Mouse (Mus musculus): ENCODE data around the gene Ncor2.
"Not testable (repeated sequence)": the region's sequence is repeated elsewhere in the genome, so short reads cannot be mapped to it uniquely, and the experiment has no call there.

The Ncor2 gene

DNA sequence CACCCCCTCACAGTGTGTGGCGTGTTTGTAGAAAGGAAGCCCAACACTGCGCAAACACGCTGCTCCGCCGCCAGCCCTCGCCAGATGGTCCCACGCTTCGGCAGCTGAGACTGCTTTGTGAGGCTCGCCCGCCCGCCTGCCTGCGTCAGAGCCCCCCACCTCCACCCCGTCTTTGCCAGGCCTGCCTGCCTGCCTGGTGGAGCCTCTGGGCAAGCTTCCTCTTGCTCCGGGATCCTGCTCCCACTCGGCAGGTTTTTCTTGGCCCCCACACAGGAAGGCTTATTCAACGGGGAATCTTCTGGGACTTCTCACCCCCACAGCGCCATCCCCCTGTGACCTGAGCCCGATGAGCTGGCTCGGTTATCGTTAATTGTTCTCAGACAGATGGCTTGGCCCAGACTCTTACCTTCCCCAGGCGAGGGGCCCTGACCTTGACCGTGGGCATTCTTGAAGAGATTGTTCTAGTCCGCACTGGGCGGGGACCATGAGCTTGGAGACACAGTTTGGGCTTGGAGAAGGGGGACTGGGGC lies 37.0 kb upstream of the Ncor2 start:
- H3K4me3 ChIP-seq (replicated peaks; ENCODE audit: low read length): peak overlapping the region; percentile 61
- TF ChIP-seq CTCF (conservative IDR thresholded peaks at IDR 0.05; ENCODE audit: low read length) (no peak), NANOG (IDR thresholded peaks at IDR 0.05; ENCODE audit: borderline replicate concordance, low read length) (no peak), POU5F1 (IDR thresholded peaks at IDR 0.05; ENCODE audit: borderline replicate concordance, low read length) (no peak)
- no peaks in the 10 kb centered on the region for H3K9me3 ChIP-seq (ENCODE audit: low read length)
- no peaks in the 10 kb centered on the region for H3K36me3 ChIP-seq (ENCODE audit: insufficient read depth, low read length)
- peaks cover 57% of the 10 kb centered on the region for H3K27me3 ChIP-seq (ENCODE audit: insufficient read depth, low read length)
- H3K4me1 ChIP-seq (replicated peaks; ENCODE audit: low read depth, low read length): peaks cover 16% of the 10 kb centered on the region

DNA sequence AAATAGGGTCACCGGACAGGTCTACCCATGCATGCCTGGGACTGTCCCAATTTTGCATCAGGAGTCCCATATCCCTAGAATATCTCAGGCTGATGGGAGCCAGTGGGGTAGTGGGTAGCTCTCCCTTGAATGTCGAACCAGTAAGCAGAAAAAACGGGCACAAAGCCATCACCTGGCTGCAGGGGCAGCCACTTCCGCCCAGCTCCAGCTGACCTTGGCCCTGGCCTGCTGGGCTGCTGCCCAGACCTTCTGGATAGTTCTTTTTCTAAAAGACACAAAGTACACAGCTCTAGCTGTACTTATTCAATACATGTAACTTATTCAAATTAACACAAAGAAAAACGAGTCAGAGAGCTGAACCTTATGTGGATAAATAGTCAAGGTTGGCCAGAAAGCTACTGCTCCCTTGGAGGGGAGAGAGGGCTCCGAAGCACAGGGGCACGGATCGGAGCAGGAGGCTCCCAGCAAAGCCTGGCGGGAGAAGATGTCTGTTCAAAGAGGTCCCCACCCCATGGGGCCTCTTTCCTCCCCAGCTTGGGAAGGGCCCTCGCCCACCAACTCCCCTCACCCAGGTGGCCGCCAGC lies 36.4 kb upstream of the Ncor2 start:
- Histone ChIP-seq H3K27me3 (ENCODE audit: insufficient read depth, low read length) (peaks cover 59% of the 10 kb centered on the region), H3K36me3 (ENCODE audit: insufficient read depth, low read length) (no peaks in the 10 kb centered on the region), H3K4me1 (replicated peaks; ENCODE audit: low read depth, low read length) (peaks cover 18% of the 10 kb centered on the region), H3K9me3 (ENCODE audit: low read length) (no peaks in the 10 kb centered on the region), H3K4me3 (replicated peaks; ENCODE audit: low read length) (peak overlapping the region; percentile 61)
- TF ChIP-seq CTCF (conservative IDR thresholded peaks at IDR 0.05; ENCODE audit: low read length) (no peak), POU5F1 (IDR thresholded peaks at IDR 0.05; ENCODE audit: borderline replicate concordance, low read length) (no peak), NANOG (IDR thresholded peaks at IDR 0.05; ENCODE audit: borderline replicate concordance, low read length) (no peak)

DNA sequence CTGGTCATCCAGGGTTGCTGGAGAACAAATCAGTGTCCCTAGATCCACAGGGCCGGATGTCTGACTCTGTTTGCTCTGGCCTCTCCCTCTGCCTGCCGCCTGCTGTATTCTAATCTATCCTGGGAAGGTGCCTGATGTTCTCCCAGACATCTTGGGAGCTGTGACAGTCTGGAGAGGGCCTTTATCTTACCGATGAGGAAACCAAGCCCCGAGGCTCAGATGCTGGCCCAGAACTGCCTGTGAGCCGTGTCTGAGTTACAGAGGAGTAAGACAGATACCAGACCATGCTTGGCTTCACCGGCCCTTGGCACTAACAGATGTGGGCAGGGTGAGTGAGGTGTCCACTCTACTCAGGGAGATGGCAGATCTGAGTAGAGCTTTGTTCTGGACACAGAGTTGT lies 35.0 kb upstream of the Ncor2 start:
- Histone ChIP-seq H3K4me3 (replicated peaks; ENCODE audit: low read length) (no peak overlapping the region), H3K27me3 (ENCODE audit: insufficient read depth, low read length) (peaks cover 60% of the 10 kb centered on the region)

DNA sequence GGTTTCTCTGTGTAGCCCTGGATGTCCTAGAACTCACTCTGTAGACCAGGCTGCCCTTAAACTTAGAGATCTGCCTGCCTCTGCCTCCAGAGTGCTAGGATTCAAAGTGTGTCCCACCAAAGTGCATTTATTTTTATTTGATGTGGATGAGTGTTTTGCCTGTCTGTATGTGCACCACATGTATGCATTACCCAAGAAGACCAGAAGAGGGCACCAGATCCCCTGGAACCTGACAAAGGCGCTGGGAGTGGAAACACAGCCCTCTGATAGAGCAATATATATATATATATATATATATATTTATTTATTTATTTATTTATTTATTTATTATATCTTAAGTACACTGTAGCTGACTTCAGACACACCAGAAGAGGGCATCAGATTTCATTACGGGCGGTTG lies 25.9 kb upstream of the Ncor2 start:
- peaks cover 40% of the 10 kb centered on the region for H3K4me1 ChIP-seq (replicated peaks; ENCODE audit: low read depth, low read length)
- not testable (repeated sequence) for H3K4me3 ChIP-seq (replicated peaks; ENCODE audit: low read length); H3K36me3 ChIP-seq (ENCODE audit: insufficient read depth, low read length); H3K9me3 ChIP-seq (ENCODE audit: low read length); H3K27me3 ChIP-seq (ENCODE audit: insufficient read depth, low read length)
- TF ChIP-seq CTCF (conservative IDR thresholded peaks at IDR 0.05; ENCODE audit: low read length): peak; percentile 58

More for the DNA sequence above, 35.0 kb upstream of the Ncor2 start:
- peaks cover 23% of the 10 kb centered on the region for H3K4me1 ChIP-seq (replicated peaks; ENCODE audit: low read depth, low read length)
- H3K36me3 ChIP-seq (ENCODE audit: insufficient read depth, low read length): no peaks in the 10 kb centered on the region
- no peaks in the 10 kb centered on the region for H3K9me3 ChIP-seq (ENCODE audit: low read length)
- TF ChIP-seq POU5F1 (IDR thresholded peaks at IDR 0.05; ENCODE audit: borderline replicate concordance, low read length) (no peak), CTCF (conservative IDR thresholded peaks at IDR 0.05; ENCODE audit: low read length) (no peak), NANOG (IDR thresholded peaks at IDR 0.05; ENCODE audit: borderline replicate concordance, low read length) (no peak)

DNA sequence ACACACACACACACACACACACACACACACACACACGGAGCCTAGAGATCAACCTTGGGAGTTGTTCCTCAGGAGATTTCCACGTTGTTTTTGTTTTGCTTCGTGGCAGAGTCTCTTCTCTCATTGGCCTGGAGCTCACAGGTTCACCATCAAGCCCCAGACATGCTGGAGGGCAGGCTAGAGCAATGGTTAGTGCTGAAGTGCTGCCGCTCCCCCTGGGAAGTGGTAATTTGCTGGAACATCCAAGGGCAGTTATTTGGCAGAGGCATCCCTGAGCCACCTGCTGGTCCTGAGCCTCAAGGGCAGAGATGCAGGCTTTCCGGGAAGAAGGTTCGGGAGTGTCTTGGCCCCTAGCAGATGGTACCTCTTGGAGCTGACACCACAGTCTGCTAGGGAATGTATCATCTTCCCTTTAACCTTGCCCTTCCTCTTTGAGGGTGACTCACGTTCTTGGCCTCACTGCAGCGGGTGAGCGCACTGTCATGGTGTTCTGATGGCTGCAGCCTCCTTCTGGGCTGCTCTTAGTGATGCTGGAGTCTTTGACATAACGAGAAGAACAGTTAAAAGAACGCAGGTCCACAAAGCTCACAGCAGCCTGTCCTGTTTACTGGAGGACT lies 25.3 kb upstream of the Ncor2 start:
- Histone ChIP-seq H3K36me3 (ENCODE audit: insufficient read depth, low read length) (no peaks in the 10 kb centered on the region), H3K4me3 (replicated peaks; ENCODE audit: low read length) (no peak overlapping the region), H3K9me3 (ENCODE audit: low read length) (peaks cover 7% of the 10 kb centered on the region; the same call in 1 of the 2 replicates), H3K27me3 (ENCODE audit: insufficient read depth, low read length) (no peaks in the 10 kb centered on the region), H3K4me1 (replicated peaks; ENCODE audit: low read depth, low read length) (peaks cover 46% of the 10 kb centered on the region)
- TF ChIP-seq POU5F1 (IDR thresholded peaks at IDR 0.05; ENCODE audit: borderline replicate concordance, low read length): no peak
- no peak for TF ChIP-seq CTCF (conservative IDR thresholded peaks at IDR 0.05; ENCODE audit: low read length)
- TF ChIP-seq NANOG (IDR thresholded peaks at IDR 0.05; ENCODE audit: borderline replicate concordance, low read length): no peak

DNA sequence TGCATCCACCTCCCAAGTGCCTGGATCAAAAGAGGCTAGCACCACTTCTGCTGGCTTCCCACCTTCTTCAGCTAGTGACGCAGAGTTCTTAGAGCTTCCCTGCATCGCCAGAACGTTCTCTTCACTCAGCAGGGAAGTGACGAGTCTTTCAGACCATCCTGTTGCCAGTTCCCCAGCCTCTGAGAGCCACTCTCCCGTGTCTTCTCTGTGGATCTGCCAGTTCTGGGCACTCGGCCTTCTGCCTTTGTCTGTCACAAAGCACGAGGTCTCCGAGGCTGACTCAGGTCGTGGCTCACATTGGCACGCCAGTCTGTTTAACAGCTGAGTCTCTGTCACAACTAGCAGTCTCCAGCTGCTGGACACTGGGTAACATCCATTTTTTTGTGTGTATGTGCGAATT lies 24.7 kb upstream of the Ncor2 start:
- no peaks in the 10 kb centered on the region for H3K27me3 ChIP-seq (ENCODE audit: insufficient read depth, low read length)
- TF ChIP-seq NANOG (IDR thresholded peaks at IDR 0.05; ENCODE audit: borderline replicate concordance, low read length) (no peak), POU5F1 (IDR thresholded peaks at IDR 0.05; ENCODE audit: borderline replicate concordance, low read length) (no peak), CTCF (conservative IDR thresholded peaks at IDR 0.05; ENCODE audit: low read length) (no peak)
- peaks cover 51% of the 10 kb centered on the region for H3K4me1 ChIP-seq (replicated peaks; ENCODE audit: low read depth, low read length)
- H3K36me3 ChIP-seq (ENCODE audit: insufficient read depth, low read length): no peaks in the 10 kb centered on the region
- H3K4me3 ChIP-seq (replicated peaks; ENCODE audit: low read length): no peak overlapping the region
- 0 out of 2 replicates have a peak, but pooled peaks cover 4% of the 10 kb centered on the region for H3K9me3 ChIP-seq (ENCODE audit: low read length)

DNA sequence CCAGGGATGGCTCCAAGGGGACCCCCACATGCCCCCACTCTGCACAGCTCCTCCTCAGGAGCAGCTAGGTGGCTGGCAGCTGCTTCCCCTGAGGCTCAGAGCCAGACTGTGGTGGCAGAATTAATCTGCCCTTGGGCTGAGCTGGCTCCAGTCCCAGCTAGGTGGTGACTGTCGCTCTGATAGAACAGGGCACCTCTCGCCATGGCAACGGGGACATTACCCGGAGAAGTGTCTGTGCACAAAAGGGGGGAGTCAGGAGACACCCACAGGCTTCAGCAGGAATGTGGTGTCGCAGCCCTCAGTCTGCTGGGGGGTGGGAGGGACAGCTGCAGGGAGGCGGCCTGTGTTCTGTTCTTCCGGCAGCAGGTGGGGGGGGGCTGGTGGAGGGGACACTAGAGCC lies 24.1 kb upstream of the Ncor2 start:
- H3K4me1 ChIP-seq (replicated peaks; ENCODE audit: low read depth, low read length): peaks cover 58% of the 10 kb centered on the region
- TF ChIP-seq POU5F1 (IDR thresholded peaks at IDR 0.05; ENCODE audit: borderline replicate concordance, low read length): no peak
- no peak for TF ChIP-seq NANOG (IDR thresholded peaks at IDR 0.05; ENCODE audit: borderline replicate concordance, low read length)
- TF ChIP-seq CTCF (conservative IDR thresholded peaks at IDR 0.05; ENCODE audit: low read length): no peak

DNA sequence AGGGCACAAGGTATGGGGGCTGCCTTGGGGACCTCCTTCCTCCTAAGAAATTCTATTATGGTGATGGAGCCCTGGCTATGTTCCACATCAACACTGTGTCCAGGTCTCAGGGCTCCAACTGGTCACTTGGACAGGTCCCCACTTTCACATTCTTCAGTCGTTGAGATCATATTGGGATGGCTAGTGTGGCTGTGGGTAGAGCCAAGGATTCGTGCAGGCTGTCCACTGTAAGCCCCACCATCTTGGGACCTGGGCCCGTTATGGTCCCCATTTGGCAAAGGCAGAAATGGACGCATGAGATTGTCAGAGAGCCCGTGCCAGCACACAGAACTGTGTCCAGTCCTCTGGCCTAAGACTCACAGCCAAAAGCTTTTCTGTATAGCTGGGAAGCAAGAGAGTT lies 23.1 kb upstream of the Ncor2 start:
- H3K4me1 ChIP-seq (replicated peaks; ENCODE audit: low read depth, low read length): peaks cover 61% of the 10 kb centered on the region
- no peaks in the 10 kb centered on the region for H3K9me3 ChIP-seq (ENCODE audit: low read length)
- TF ChIP-seq CTCF (conservative IDR thresholded peaks at IDR 0.05; ENCODE audit: low read length) (no peak), POU5F1 (IDR thresholded peaks at IDR 0.05; ENCODE audit: borderline replicate concordance, low read length) (no peak), NANOG (IDR thresholded peaks at IDR 0.05; ENCODE audit: borderline replicate concordance, low read length) (no peak)
- no peak overlapping the region for H3K4me3 ChIP-seq (replicated peaks; ENCODE audit: low read length)
- no peaks in the 10 kb centered on the region for H3K27me3 ChIP-seq (ENCODE audit: insufficient read depth, low read length)
- no peaks in the 10 kb centered on the region for H3K36me3 ChIP-seq (ENCODE audit: insufficient read depth, low read length)

More for the DNA sequence above, 24.1 kb upstream of the Ncor2 start:
- Histone ChIP-seq H3K36me3 (ENCODE audit: insufficient read depth, low read length) (no peaks in the 10 kb centered on the region), H3K4me3 (replicated peaks; ENCODE audit: low read length) (no peak overlapping the region), H3K9me3 (ENCODE audit: low read length) (no peaks in the 10 kb centered on the region), H3K27me3 (ENCODE audit: insufficient read depth, low read length) (no peaks in the 10 kb centered on the region)
